Mouse (Mus musculus): ENCODE data around the gene Gm20388. TPM values are rescaled to one million over a fixed set of nuclear protein-coding genes. Genes with fewer than 3 reads are reported as not detected.

Gm20388 gene
- polyA plus RNA-seq, 1 experiment from 2014 or later = 7.4 TPM

GRCm38 (mm10) chr8:123242107-123242923, 3331.7 kb downstream of the Gm20388 start:
- Histone ChIP-seq H3K27me3 (ENCODE audit: control insufficient read depth, insufficient read depth, low read length) (no peaks in the 10 kb centered on the region), H3K36me3 (ENCODE audit: control insufficient read depth, insufficient read depth, low read length) (no peaks in the 10 kb centered on the region), H3K4me2 (ENCODE audit: low read depth, low read length) (no peak overlapping the region), H3K4me3 (replicated peaks; ENCODE audit: low read length) (no peak overlapping the region), H3K4me1 (ENCODE audit: control insufficient read depth, insufficient read depth, low read length) (no peaks in the 10 kb centered on the region), H3K27ac (ENCODE audit: low read length) (no peak overlapping the region), H3K9me3 (replicated peaks; ENCODE audit: control insufficient read depth, low read length) (no peaks in the 10 kb centered on the region), H3K9ac (ENCODE audit: low read length) (no peak overlapping the region)
- ATAC-seq (ENCODE audit: insufficient read depth, low FRiP score) = no peak
- 83% methylated on average over 7 of the region's 7 CpGs for WGBS

- no peak for ATAC-seq (ENCODE audit: insufficient read depth, low FRiP score)
- Histone ChIP-seq H3K9ac (ENCODE audit: low read length) (no peak overlapping the region), H3K27me3 (ENCODE audit: control insufficient read depth, insufficient read depth, low read length) (no peaks in the 10 kb centered on the region), H3K36me3 (ENCODE audit: control insufficient read depth, insufficient read depth, low read length) (0 out of 2 replicates have a peak, but pooled peaks cover 6% of the 10 kb centered on the region), H3K9me3 (replicated peaks; ENCODE audit: control insufficient read depth, low read length) (no peaks in the 10 kb centered on the region), H3K4me2 (ENCODE audit: low read depth, low read length) (no peak overlapping the region), H3K4me1 (ENCODE audit: control insufficient read depth, insufficient read depth, low read length) (no peaks in the 10 kb centered on the region), H3K27ac (ENCODE audit: low read length) (no peak overlapping the region), H3K4me3 (replicated peaks; ENCODE audit: low read length) (no peak overlapping the region)
- WGBS = 64% methylated on average over 11 of the region's 11 CpGs
Observed at GRCm38 (mm10) chr8:123243053-123243452, 3332.4 kb downstream of the Gm20388 start.

GRCm38 (mm10) chr8:123244382-123244781, 3333.7 kb downstream of the Gm20388 start:
- no peaks in the 10 kb centered on the region for H3K27me3 ChIP-seq (ENCODE audit: control insufficient read depth, insufficient read depth, low read length)
- H3K36me3 ChIP-seq (ENCODE audit: control insufficient read depth, insufficient read depth, low read length) = 0 out of 2 replicates have a peak, but pooled peaks cover 13% of the 10 kb centered on the region
- no peak overlapping the region for H3K27ac ChIP-seq (ENCODE audit: low read length)
- 89% methylated on average over 4 of the region's 4 CpGs for WGBS
- H3K4me3 ChIP-seq (replicated peaks; ENCODE audit: low read length) = no peak overlapping the region
- no peaks in the 10 kb centered on the region for H3K9me3 ChIP-seq (replicated peaks; ENCODE audit: control insufficient read depth, low read length)
- no peak overlapping the region for H3K9ac ChIP-seq (ENCODE audit: low read length)
- H3K4me2 ChIP-seq (ENCODE audit: low read depth, low read length) = no peak overlapping the region
- no peak for ATAC-seq (ENCODE audit: insufficient read depth, low FRiP score)
- no peaks in the 10 kb centered on the region for H3K4me1 ChIP-seq (ENCODE audit: control insufficient read depth, insufficient read depth, low read length)

- no peak overlapping the region for H3K4me3 ChIP-seq (replicated peaks; ENCODE audit: low read length)
- H3K27ac ChIP-seq (ENCODE audit: low read length) = no peak overlapping the region
- ATAC-seq (ENCODE audit: insufficient read depth, low FRiP score) = no peak
- H3K9me3 ChIP-seq (replicated peaks; ENCODE audit: control insufficient read depth, low read length) = no peaks in the 10 kb centered on the region
- no peak overlapping the region for H3K9ac ChIP-seq (ENCODE audit: low read length)
- 85% methylated on average over 12 of the region's 12 CpGs for WGBS
- H3K4me2 ChIP-seq (ENCODE audit: low read depth, low read length) = no peak overlapping the region
- H3K36me3 ChIP-seq (ENCODE audit: control insufficient read depth, insufficient read depth, low read length) = 0 out of 2 replicates have a peak, but pooled peaks cover 13% of the 10 kb centered on the region
- H3K4me1 ChIP-seq (ENCODE audit: control insufficient read depth, insufficient read depth, low read length) = no peaks in the 10 kb centered on the region
- no peaks in the 10 kb centered on the region for H3K27me3 ChIP-seq (ENCODE audit: control insufficient read depth, insufficient read depth, low read length)
Observed at GRCm38 (mm10) chr8:123245543-123245942, 3334.9 kb downstream of the Gm20388 start.

- WGBS = over 99% methylated on average over 6 of the region's 6 CpGs
- H3K36me3 ChIP-seq (ENCODE audit: control insufficient read depth, insufficient read depth, low read length) = 0 out of 2 replicates have a peak, but pooled peaks cover 17% of the 10 kb centered on the region
Observed at GRCm38 (mm10) chr8:123247748-123248147, 3337.1 kb downstream of the Gm20388 start.

GRCm38 (mm10) chr8:123248596-123248995, 3338.0 kb downstream of the Gm20388 start:
- Histone ChIP-seq H3K27me3 (ENCODE audit: control insufficient read depth, insufficient read depth, low read length) (no peaks in the 10 kb centered on the region), H3K9me3 (replicated peaks; ENCODE audit: control insufficient read depth, low read length) (no peaks in the 10 kb centered on the region), H3K9ac (ENCODE audit: low read length) (no peak overlapping the region), H3K4me1 (ENCODE audit: control insufficient read depth, insufficient read depth, low read length) (peaks cover 11% of the 10 kb centered on the region), H3K36me3 (ENCODE audit: control insufficient read depth, insufficient read depth, low read length) (0 out of 2 replicates have a peak, but pooled peaks cover 17% of the 10 kb centered on the region), H3K4me3 (replicated peaks; ENCODE audit: low read length) (no peak overlapping the region), H3K4me2 (ENCODE audit: low read depth, low read length) (no peak overlapping the region), H3K27ac (ENCODE audit: low read length) (no peak overlapping the region)
- 86% methylated on average over 8 of the region's 8 CpGs for WGBS
- ATAC-seq (ENCODE audit: insufficient read depth, low FRiP score) = no peak

More at GRCm38 (mm10) chr8:123247748-123248147, 3337.1 kb downstream of the Gm20388 start:
- no peak overlapping the region for H3K27ac ChIP-seq (ENCODE audit: low read length)
- no peak overlapping the region for H3K9ac ChIP-seq (ENCODE audit: low read length)
- H3K4me2 ChIP-seq (ENCODE audit: low read depth, low read length) = no peak overlapping the region
- H3K4me1 ChIP-seq (ENCODE audit: control insufficient read depth, insufficient read depth, low read length) = peaks cover 5% of the 10 kb centered on the region
- H3K4me3 ChIP-seq (replicated peaks; ENCODE audit: low read length) = no peak overlapping the region
- no peaks in the 10 kb centered on the region for H3K9me3 ChIP-seq (replicated peaks; ENCODE audit: control insufficient read depth, low read length)
- H3K27me3 ChIP-seq (ENCODE audit: control insufficient read depth, insufficient read depth, low read length) = no peaks in the 10 kb centered on the region
- ATAC-seq (ENCODE audit: insufficient read depth, low FRiP score) = no peak

- no peaks in the 10 kb centered on the region for H3K9me3 ChIP-seq (replicated peaks; ENCODE audit: control insufficient read depth, low read length)
- 96% methylated on average over 5 of the region's 5 CpGs for WGBS
- no peak overlapping the region for H3K27ac ChIP-seq (ENCODE audit: low read length)
- H3K4me2 ChIP-seq (ENCODE audit: low read depth, low read length) = no peak overlapping the region
- H3K4me3 ChIP-seq (replicated peaks; ENCODE audit: low read length) = no peak overlapping the region
- 0 out of 2 replicates have a peak, but pooled peaks cover 17% of the 10 kb centered on the region for H3K36me3 ChIP-seq (ENCODE audit: control insufficient read depth, insufficient read depth, low read length)
- ATAC-seq (ENCODE audit: insufficient read depth, low FRiP score) = no peak
- no peaks in the 10 kb centered on the region for H3K27me3 ChIP-seq (ENCODE audit: control insufficient read depth, insufficient read depth, low read length)
- peaks cover 20% of the 10 kb centered on the region for H3K4me1 ChIP-seq (ENCODE audit: control insufficient read depth, insufficient read depth, low read length)
- H3K9ac ChIP-seq (ENCODE audit: low read length) = no peak overlapping the region
Observed at GRCm38 (mm10) chr8:123250940-123251339, 3340.3 kb downstream of the Gm20388 start.

GRCm38 (mm10) chr8:123252925-123253324, 3342.3 kb downstream of the Gm20388 start:
- ATAC-seq (ENCODE audit: insufficient read depth, low FRiP score) = no peak

GRCm38 (mm10) chr8:123253451-123254098, 3342.9 kb downstream of the Gm20388 start:
- peak overlapping the region; percentile 99 for H3K4me3 ChIP-seq (replicated peaks; ENCODE audit: low read length)
- H3K4me1 ChIP-seq (ENCODE audit: control insufficient read depth, insufficient read depth, low read length) = peaks cover 20% of the 10 kb centered on the region
- peaks cover 17% of the 10 kb centered on the region for H3K36me3 ChIP-seq (ENCODE audit: control insufficient read depth, insufficient read depth, low read length)
- peak; percentile 19; the same call in 1 of the 2 replicates for ATAC-seq (ENCODE audit: insufficient read depth, low FRiP score)
- peak overlapping the region; percentile 71 for H3K4me2 ChIP-seq (ENCODE audit: low read depth, low read length)
- no peaks in the 10 kb centered on the region for H3K9me3 ChIP-seq (replicated peaks; ENCODE audit: control insufficient read depth, low read length)
- peak overlapping the region; percentile 99 for H3K9ac ChIP-seq (ENCODE audit: low read length)
- no peaks in the 10 kb centered on the region for H3K27me3 ChIP-seq (ENCODE audit: control insufficient read depth, insufficient read depth, low read length)
- under 1% methylated on average over 40 of the region's 40 CpGs for WGBS
- peak overlapping the region; percentile 86 for H3K27ac ChIP-seq (ENCODE audit: low read length)

More at GRCm38 (mm10) chr8:123252925-123253324, 3342.3 kb downstream of the Gm20388 start:
- H3K4me1 ChIP-seq (ENCODE audit: control insufficient read depth, insufficient read depth, low read length) = peaks cover 20% of the 10 kb centered on the region
- H3K27me3 ChIP-seq (ENCODE audit: control insufficient read depth, insufficient read depth, low read length) = no peaks in the 10 kb centered on the region
- peaks cover 14% of the 10 kb centered on the region; the same call in 1 of the 2 replicates for H3K36me3 ChIP-seq (ENCODE audit: control insufficient read depth, insufficient read depth, low read length)
- H3K4me3 ChIP-seq (replicated peaks; ENCODE audit: low read length) = peak overlapping the region; percentile 99
- H3K27ac ChIP-seq (ENCODE audit: low read length) = peak overlapping the region; percentile 29; the same call in 1 of the 2 replicates
- H3K9me3 ChIP-seq (replicated peaks; ENCODE audit: control insufficient read depth, low read length) = no peaks in the 10 kb centered on the region
- peak overlapping the region; percentile 71 for H3K4me2 ChIP-seq (ENCODE audit: low read depth, low read length)
- peak overlapping the region; percentile 99 for H3K9ac ChIP-seq (ENCODE audit: low read length)
- WGBS = 50% methylated on average over 4 of the region's 4 CpGs
